Mouse (Mus musculus) 416B (cell line): Measurements from ENCODE around the gene Cmc1.

Experiments used
- DNase-seq: peaks from one replicate; pipeline ENCODE4 v3.0.0; 2011; ENCODE audit warnings: low read depth

Gene Cmc1

DNA sequence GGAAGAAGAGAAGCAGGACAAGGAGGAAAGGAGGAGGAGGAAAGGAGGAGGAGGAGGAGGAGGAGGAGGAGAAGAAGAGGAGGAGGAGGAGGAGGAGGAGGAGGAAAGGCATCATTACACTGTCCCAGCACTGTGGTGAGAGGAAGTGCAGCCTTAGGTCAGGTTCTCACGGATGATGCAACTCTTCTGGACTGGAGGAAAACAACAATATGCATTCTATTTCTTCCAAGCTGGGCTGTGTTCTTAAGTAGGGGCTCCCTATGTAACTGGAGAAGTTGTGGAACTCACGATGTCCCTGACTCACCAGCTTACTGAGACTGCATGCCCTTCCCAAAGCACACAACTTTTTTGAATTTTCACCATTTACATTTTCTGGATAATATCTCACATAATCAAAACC is 118.3 kb downstream of the Cmc1 start:
- DNase-seq = peak; percentile 25

DNA sequence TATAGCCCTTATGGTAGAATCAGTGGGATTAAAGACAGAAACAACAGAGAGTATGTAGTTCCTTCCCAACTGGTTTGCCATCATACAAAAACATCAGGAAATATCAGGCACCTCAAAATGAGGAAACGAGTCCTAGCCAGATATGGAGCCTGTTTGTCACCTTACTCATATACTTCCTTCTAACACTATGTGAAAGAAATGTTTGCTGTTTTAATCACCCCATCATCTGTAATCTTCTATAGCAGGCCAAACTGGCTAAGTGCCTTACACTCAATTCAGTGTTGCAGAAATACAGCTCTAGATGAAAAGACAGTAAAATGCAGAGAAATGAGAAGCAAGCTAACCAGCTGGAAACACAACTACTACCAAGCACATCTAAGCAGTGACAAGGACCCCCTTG is 119.7 kb downstream of the Cmc1 start:
- no peak for DNase-seq

DNA sequence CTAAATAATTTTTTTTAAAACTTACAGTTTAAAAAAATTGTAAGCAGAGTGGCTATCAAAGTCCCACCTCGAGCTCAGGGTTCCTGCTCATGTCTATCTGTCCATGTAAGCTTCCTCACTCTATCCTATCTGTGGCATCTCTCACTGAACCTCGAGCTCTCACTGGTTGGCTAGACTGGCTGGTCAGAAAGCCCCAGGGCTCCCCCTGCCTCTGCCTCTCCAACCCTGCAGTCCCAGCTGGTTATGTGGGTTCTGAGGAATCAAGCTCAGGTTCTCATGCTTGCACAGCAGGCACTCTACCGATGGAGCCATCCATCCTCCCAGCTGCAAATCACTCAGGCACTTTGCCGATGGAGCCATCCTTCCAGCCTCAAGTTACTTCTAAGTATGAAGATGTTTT is 120.5 kb downstream of the Cmc1 start:
- DNase-seq = peak; percentile 32

DNA sequence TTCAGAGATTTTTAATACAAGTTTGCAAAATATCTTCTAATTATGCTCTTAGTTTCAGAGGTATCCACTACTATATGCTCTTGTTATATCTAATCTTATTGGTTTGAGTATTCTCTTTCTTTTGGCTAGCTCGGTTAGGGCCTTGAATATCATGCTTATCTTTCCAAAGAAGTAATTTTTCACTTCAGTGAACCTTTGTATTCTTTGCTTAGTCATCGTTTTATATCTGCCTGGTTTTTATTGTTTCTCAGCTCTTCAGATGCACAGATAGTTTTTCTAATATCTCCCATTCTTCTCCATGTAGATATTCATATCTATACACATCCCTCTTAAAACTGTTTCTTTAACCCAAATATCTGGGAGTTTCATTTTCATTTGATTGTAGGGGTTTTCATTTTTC is 125.0 kb downstream of the Cmc1 start:
- no peak for DNase-seq
